14 mouse cellular contexts compared by ENCODE assay signal in the genomic region with DNA sequence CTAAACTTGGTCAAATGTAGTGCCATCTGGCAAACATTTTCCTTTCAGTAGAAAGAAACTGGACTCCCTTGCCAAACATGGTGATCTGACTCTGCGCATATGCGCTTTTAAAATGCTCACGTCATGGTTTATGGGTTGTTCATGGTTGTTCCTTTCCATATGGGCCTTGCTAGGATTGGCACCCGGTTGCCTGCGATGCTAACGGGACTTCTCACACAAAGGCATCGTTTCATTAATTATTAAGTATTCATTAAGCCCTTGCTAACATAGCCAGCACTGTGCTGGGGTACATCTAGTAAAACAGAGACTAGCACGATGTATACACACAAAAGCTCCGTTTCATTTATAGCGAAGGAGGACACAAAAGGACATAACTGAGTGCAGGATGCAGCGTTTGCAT. TPM values are rescaled to one million over a fixed set of nuclear protein-coding genes. Genes with fewer than 3 reads are reported as not detected.
DNase-seq lines count a peak whose midpoint lies in the region; ATAC-seq and TF ChIP-seq lines count a peak whose summit lies in the region.
"Had no signal": no experiment of that assay in that cellular context is flagged by ENCODE, and none has a peak within 500 bp of the region (broad histone marks: within the 10 kb centered on the region; RNA-seq: fewer than 3 reads in every experiment).

No protein-coding gene starts in this region.

- no peak for TF ChIP-seq CTCF in layer of hippocampus, adult 2 months (conservative IDR thresholded peaks at IDR 0.05)
- no peak for TF ChIP-seq CTCF in left cerebral cortex, adult 2 months (IDR thresholded peaks at IDR 0.05)

- H3K4me1 ChIP-seq in forebrain, embryonic 16.5 days (replicated peaks; ENCODE audit: control insufficient read depth, insufficient read depth, low read length) = no peaks in the 10 kb centered on the region
- no peaks in the 10 kb centered on the region for H3K4me1 ChIP-seq in hindbrain, embryonic 15.5 days (replicated peaks)
- H3K4me1 ChIP-seq in neural tube, embryonic 12.5 days = no peaks in the 10 kb centered on the region
- H3K4me1 ChIP-seq: liver, embryonic 13.5 days had no signal

- H3K9me3 ChIP-seq in forebrain, embryonic 16.5 days (ENCODE audit: control insufficient read depth, low read length) = no peaks in the 10 kb centered on the region
- no peaks in the 10 kb centered on the region for H3K9me3 ChIP-seq in hindbrain, embryonic 15.5 days
- no peaks in the 10 kb centered on the region for H3K9me3 ChIP-seq in neural tube, embryonic 12.5 days
- H3K9me3 ChIP-seq: embryonic facial prominence, embryonic 13.5 days; heart, embryonic 13.5 days; limb, embryonic 13.5 days; liver, embryonic 13.5 days had no signal

- H3K27ac ChIP-seq in layer of hippocampus, adult 2 months = peak overlapping the region; percentile 53; the same call in 1 of the 2 replicates
- no peak overlapping the region for H3K27ac ChIP-seq in forebrain, embryonic 16.5 days (ENCODE audit: low read length)
- no peak overlapping the region for H3K27ac ChIP-seq in hindbrain, embryonic 15.5 days (replicated peaks)
- H3K27ac ChIP-seq in neural tube, embryonic 12.5 days = no peak overlapping the region
- no peak overlapping the region for H3K27ac ChIP-seq in left cerebral cortex, adult 2 months
- H3K27ac ChIP-seq: embryonic facial prominence, embryonic 13.5 days; heart, embryonic 13.5 days; limb, embryonic 13.5 days; liver, embryonic 13.5 days; stomach, postnatal 0 days had no signal

- H3K27me3 ChIP-seq in forebrain, embryonic 16.5 days (replicated peaks; ENCODE audit: control insufficient read depth, insufficient read depth, low read length) = no peaks in the 10 kb centered on the region
- no peaks in the 10 kb centered on the region for H3K27me3 ChIP-seq in hindbrain, embryonic 15.5 days
- H3K27me3 ChIP-seq in neural tube, embryonic 12.5 days (replicated peaks) = no peaks in the 10 kb centered on the region
- H3K27me3 ChIP-seq: embryonic facial prominence, embryonic 13.5 days; heart, embryonic 13.5 days; limb, embryonic 13.5 days; liver, embryonic 13.5 days had no signal

- 61% methylated on average over 11 of the region's 11 CpGs for WGBS in forebrain, embryonic 16.5 days
- WGBS in hindbrain, embryonic 15.5 days = 77% methylated on average over 11 of the region's 11 CpGs
- WGBS in neural tube, embryonic 12.5 days = 77% methylated on average over 11 of the region's 11 CpGs

- H3K36me3 ChIP-seq in forebrain, embryonic 16.5 days (ENCODE audit: control insufficient read depth, insufficient read depth) = peaks cover 16% of the 10 kb centered on the region
- H3K36me3 ChIP-seq in hindbrain, embryonic 15.5 days = peaks cover 44% of the 10 kb centered on the region
- peaks cover 23% of the 10 kb centered on the region for H3K36me3 ChIP-seq in neural tube, embryonic 12.5 days

- DNase-seq in layer of hippocampus, adult 2 months (ENCODE audit: low spot score in 2 of 2) = no peak
- no peak for DNase-seq in layer of hippocampus, postnatal 36 days
- DNase-seq in left cerebral cortex, adult 2 months (ENCODE audit: extremely low spot score in 1 of 2, low spot score in 2 of 2) = no peak
- DNase-seq in c-Kit-positive CD71-positive TER-119-positive erythroid progenitor cells, embryonic 14.5 days (ENCODE audit: low spot score) = no peak
- no peak for DNase-seq in urinary bladder, postnatal 25 days (ENCODE audit: low spot score)

- no peak overlapping the region for H3K4me3 ChIP-seq in layer of hippocampus, adult 2 months
- no peak overlapping the region for H3K4me3 ChIP-seq in forebrain, embryonic 16.5 days (replicated peaks; ENCODE audit: low read length)
- no peak overlapping the region for H3K4me3 ChIP-seq in hindbrain, embryonic 15.5 days
- no peak overlapping the region for H3K4me3 ChIP-seq in neural tube, embryonic 12.5 days
- no peak overlapping the region for H3K4me3 ChIP-seq in left cerebral cortex, adult 2 months
- H3K4me3 ChIP-seq: embryonic facial prominence, embryonic 13.5 days; heart, embryonic 13.5 days; limb, embryonic 13.5 days; liver, embryonic 13.5 days had no signal

- intact Hi-C loops in left cerebral cortex, adult 2 months (cut with DNase I) = loop anchor here (2.0 to 10.0 kb wide), 5 partner anchors 35 to 725 kb away; partner anchors contain the start of gene Man1a2

- no peak overlapping the region for H3K4me2 ChIP-seq in forebrain, embryonic 16.5 days (ENCODE audit: low read length)
- H3K4me2 ChIP-seq in hindbrain, embryonic 15.5 days = no peak overlapping the region
- no peak overlapping the region for H3K4me2 ChIP-seq in neural tube, embryonic 12.5 days (replicated peaks)
- H3K4me2 ChIP-seq: embryonic facial prominence, embryonic 13.5 days; heart, embryonic 13.5 days; limb, embryonic 13.5 days; liver, embryonic 13.5 days; lung, embryonic 14.5 days had no signal

- ATAC-seq in forebrain, embryonic 16.5 days = peak; percentile 40; the same call in 1 of the 2 replicates
- peak; percentile 82 for ATAC-seq in hindbrain, embryonic 15.5 days (ENCODE audit: low FRiP score, low read depth)
- peak; percentile 67 for ATAC-seq in neural tube, embryonic 12.5 days (ENCODE audit: low FRiP score, low read depth)

- no peak overlapping the region for H3K9ac ChIP-seq in forebrain, embryonic 16.5 days (replicated peaks; ENCODE audit: low read depth, low read length)
- H3K9ac ChIP-seq in hindbrain, embryonic 15.5 days = no peak overlapping the region
- H3K9ac ChIP-seq in neural tube, embryonic 12.5 days = no peak overlapping the region
- H3K9ac ChIP-seq: embryonic facial prominence, embryonic 13.5 days; heart, embryonic 13.5 days; limb, embryonic 13.5 days; liver, embryonic 13.5 days; lung, embryonic 14.5 days had no signal

RNA-seq across cellular contexts. Expression of gene Wdr3, which starts 27.7 kb away (rescaled TPM):
- 10 to 100 TPM; 23.2 to 27.9 TPM for total RNA-seq in layer of hippocampus, adult 2 months (2021)
- total RNA-seq in layer of hippocampus, postnatal 36 days (2021) = 10 to 100 TPM; 20.7 to 24.7 TPM
- 53.3 and 64.6 TPM in 2 replicates for polyA plus RNA-seq in forebrain, embryonic 16.5 days (2015; fragmentation: Nextera tagmentation; extraction: Ambion mirVana)
- 28.3 and 31.1 TPM in 2 replicates for polyA plus RNA-seq in hindbrain, embryonic 15.5 days (2015; fragmentation: Nextera tagmentation; extraction: Ambion mirVana)
- polyA plus RNA-seq in neural tube, embryonic 12.5 days (2016; fragmentation: Nextera tagmentation; extraction: Ambion mirVana) = 41.0 and 46.0 TPM in 2 replicates
- 10 to 100 TPM; 18.4 to 22.5 TPM for total RNA-seq in left cerebral cortex, adult 2 months (2021)

RNA-seq across cellular contexts. Expression of gene Gdap2, which starts 27.7 kb away (rescaled TPM):
- 10 to 100 TPM; 38.9 to 40.3 TPM for total RNA-seq in layer of hippocampus, adult 2 months (2021)
- 10 to 100 TPM; 39.9 to 44.1 TPM for total RNA-seq in layer of hippocampus, postnatal 36 days (2021)
- polyA plus RNA-seq in forebrain, embryonic 16.5 days (2015; fragmentation: Nextera tagmentation; extraction: Ambion mirVana) = 45.4 and 48.2 TPM in 2 replicates
- polyA plus RNA-seq in hindbrain, embryonic 15.5 days (2015; fragmentation: Nextera tagmentation; extraction: Ambion mirVana) = 38.1 and 41.2 TPM in 2 replicates
- 37.3 and 40.1 TPM in 2 replicates for polyA plus RNA-seq in neural tube, embryonic 12.5 days (2016; fragmentation: Nextera tagmentation; extraction: Ambion mirVana)
- total RNA-seq in left cerebral cortex, adult 2 months (2021) = 10 to 100 TPM; 37.8 to 42.7 TPM
